Mouse (Mus musculus) neural tube, embryonic 11.5 days (tissue): Measurements from ENCODE around the gene Hs3st5. TPM values are rescaled to one million over a fixed set of nuclear protein-coding genes. Genes with fewer than 3 reads are reported as not detected.

Experiments
- ATAC-seq: fragments of 200-750 bp; cut with Nextera tagmentation; 2 replicates; pipeline ENCODE4 v1.8.0; 2017; ENCODE audit warnings: moderate number of reproducible peaks, mild to moderate bottlenecking, moderate TSS enrichment, moderate library complexity; ENCODE audit not compliant: insufficient read depth, low FRiP score, low TSS enrichment
- DNase-seq: peaks from one replicate; pipeline ENCODE4 v3.0.0-alpha.2; 2015; ENCODE audit warnings: low spot score
- H3K27ac ChIP-seq: fragments of 300-500 bp; sonication (generic); 2 replicates; pipeline ENCODE4 v1.5.1; 2014; ENCODE audit warnings: low read depth, mild to moderate bottlenecking, low read length
- H3K27me3 ChIP-seq: fragments of 300-500 bp; sonication (generic); 2 replicates; pipeline ENCODE4 v1.6.1; 2014; ENCODE audit warnings: mild to moderate bottlenecking, low read length, mixed read lengths; ENCODE audit not compliant: control insufficient read depth, insufficient read depth
- H3K36me3 ChIP-seq: fragments of 300-500 bp; sonication (generic); 2 replicates; pipeline ENCODE4 v1.6.1; 2014; ENCODE audit warnings: mild to moderate bottlenecking, low read length, moderate library complexity, mixed read lengths; ENCODE audit not compliant: control insufficient read depth, insufficient read depth
- H3K4me1 ChIP-seq: fragments of 300-500 bp; sonication (generic); 2 replicates; pipeline ENCODE4 v1.6.1; 2014; ENCODE audit warnings: low read length, mixed read lengths; ENCODE audit not compliant: control insufficient read depth, insufficient read depth
- H3K4me2 ChIP-seq: fragments of 300-500 bp; sonication (generic); 2 replicates; pipeline ENCODE4 v1.6.1; 2014; ENCODE audit warnings: low read depth, mild to moderate bottlenecking, moderate library complexity
- H3K4me3 ChIP-seq: fragments of 300-500 bp; sonication (generic); 2 replicates; pipeline ENCODE4 v1.5.1; 2014; ENCODE audit warnings: low read depth, low read length
- H3K9ac ChIP-seq: fragments of 300-500 bp; sonication (generic); 2 replicates; pipeline ENCODE4 v1.6.1; 2014; ENCODE audit warnings: mild to moderate bottlenecking, low read length
- H3K9me3 ChIP-seq: fragments of 300-500 bp; sonication (generic); 2 replicates; pipeline ENCODE4 v1.6.1; 2016; ENCODE audit warnings: low read length; ENCODE audit not compliant: control insufficient read depth
- WGBS: fragments of 180-500 bp; shearing (Covaris S2); extraction: QIAGEN DNeasy Blood & Tissue Kit; methylation state at CpG from one replicate; pipeline ENCODE4 v1.1.7; 2014; 5-methylcytosine and 5-hydroxymethylcytosine counted together
- polyA plus RNA-seq: library from polyadenylated mRNA; unstranded; fragments of >200 nt; fragmentation: Nextera tagmentation; extraction: Ambion mirVana; gene quantifications from 2 replicates; pipeline ENCODE4 v1.2.1, GENCODE M21; 2014

The Hs3st5 gene
- polyA plus RNA-seq, 1 experiment from 2014 or later = 4.5 TPM

DNA sequence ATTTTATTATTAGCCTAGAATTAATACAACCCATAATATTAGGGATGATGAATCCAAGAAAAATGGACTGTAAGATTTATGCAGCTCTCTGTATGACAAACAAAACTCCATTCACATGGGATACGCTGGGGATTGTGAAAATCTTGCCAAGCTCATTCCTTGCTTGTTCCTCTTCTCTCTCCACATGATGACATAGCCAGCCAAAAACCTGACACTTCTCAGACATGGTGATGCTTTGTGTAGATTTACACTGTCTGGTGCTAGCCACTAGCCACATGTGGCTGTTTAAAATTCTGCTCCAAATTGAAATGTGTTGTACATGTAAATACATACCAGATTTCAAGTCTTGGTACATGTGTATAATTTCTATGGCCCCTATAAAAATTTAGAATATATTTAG, 6.9 kb upstream of the Hs3st5 start:
- WGBS = 97% methylated on average over 1 of the region's 1 CpGs
- no peak for ATAC-seq
- DNase-seq = no peak
- no peaks in the 10 kb centered on the region for H3K27me3 ChIP-seq
- no peaks in the 10 kb centered on the region for H3K4me1 ChIP-seq
- H3K9ac ChIP-seq = no peak overlapping the region
- H3K4me3 ChIP-seq = no peak overlapping the region
- no peaks in the 10 kb centered on the region for H3K36me3 ChIP-seq
- H3K9me3 ChIP-seq = no peaks in the 10 kb centered on the region
- H3K4me2 ChIP-seq = no peak overlapping the region
- no peak overlapping the region for H3K27ac ChIP-seq

DNA sequence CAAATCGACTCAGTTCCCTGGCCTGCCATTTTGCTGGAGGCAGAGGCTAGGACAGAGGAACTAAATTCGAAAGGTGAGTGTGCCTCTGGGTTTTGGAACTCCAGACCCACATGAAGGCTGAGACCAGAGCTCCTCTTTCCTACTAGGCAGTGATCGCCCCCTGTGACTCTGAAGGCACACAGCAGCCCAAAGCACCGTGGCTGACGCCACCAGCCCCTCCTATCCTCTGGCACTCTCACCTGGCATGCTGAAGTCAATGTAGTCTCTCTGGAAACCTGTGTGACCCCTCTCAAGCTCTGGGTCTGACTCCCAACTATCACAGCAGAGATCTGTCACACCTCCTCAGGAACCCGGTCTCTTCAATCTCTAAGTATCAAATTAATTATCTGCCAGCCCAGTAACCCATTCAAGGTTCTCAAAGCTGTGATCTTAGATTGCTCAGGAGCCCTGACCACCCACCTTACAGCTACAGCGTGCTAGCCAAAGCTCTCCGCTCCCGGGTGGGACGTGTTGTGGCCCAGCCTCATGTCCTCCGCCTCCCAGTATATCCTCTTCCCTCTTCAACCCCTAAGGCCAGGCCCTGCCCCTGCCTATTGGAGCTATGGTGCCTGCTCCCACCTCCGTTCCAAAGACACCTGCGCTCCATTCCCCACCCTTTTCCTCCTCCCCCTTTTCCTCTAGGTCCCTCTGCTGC, 434 bp upstream of the Hs3st5 start:
- 0 out of 2 replicates have a peak overlapping the region, but pooled peaks have one; percentile 32 for H3K9ac ChIP-seq
- 0 out of 2 replicates have a peak, but pooled peaks cover 4% of the 10 kb centered on the region for H3K27me3 ChIP-seq
- H3K4me3 ChIP-seq = peak overlapping the region; percentile 63
- WGBS = 7% methylated on average over 13 of the region's 13 CpGs
- H3K4me1 ChIP-seq = no peaks in the 10 kb centered on the region
- no peaks in the 10 kb centered on the region for H3K36me3 ChIP-seq
- peak overlapping the region; percentile 99 for H3K4me2 ChIP-seq
- H3K9me3 ChIP-seq = no peaks in the 10 kb centered on the region
- ATAC-seq (peak; percentile 13; the same call in 1 of the 2 replicates), DNase-seq (peak; percentile 13)
- no peak overlapping the region for H3K27ac ChIP-seq

- Histone ChIP-seq H3K9me3 (no peaks in the 10 kb centered on the region), H3K27ac (no peak overlapping the region), H3K9ac (peak overlapping the region; percentile 44), H3K4me1 (no peaks in the 10 kb centered on the region), H3K27me3 (0 out of 2 replicates have a peak, but pooled peaks cover 4% of the 10 kb centered on the region), H3K4me2 (peak overlapping the region; percentile 99), H3K36me3 (no peaks in the 10 kb centered on the region), H3K4me3 (peak overlapping the region; percentile 63)
- DNase-seq (no peak), ATAC-seq (peak; percentile 35)
- WGBS = 0% methylated on average over 15 of the region's 15 CpGs
Observed at GRCm38 (mm10) chr10:36507556-36507870, 899 bp downstream of the Hs3st5 start.

DNA sequence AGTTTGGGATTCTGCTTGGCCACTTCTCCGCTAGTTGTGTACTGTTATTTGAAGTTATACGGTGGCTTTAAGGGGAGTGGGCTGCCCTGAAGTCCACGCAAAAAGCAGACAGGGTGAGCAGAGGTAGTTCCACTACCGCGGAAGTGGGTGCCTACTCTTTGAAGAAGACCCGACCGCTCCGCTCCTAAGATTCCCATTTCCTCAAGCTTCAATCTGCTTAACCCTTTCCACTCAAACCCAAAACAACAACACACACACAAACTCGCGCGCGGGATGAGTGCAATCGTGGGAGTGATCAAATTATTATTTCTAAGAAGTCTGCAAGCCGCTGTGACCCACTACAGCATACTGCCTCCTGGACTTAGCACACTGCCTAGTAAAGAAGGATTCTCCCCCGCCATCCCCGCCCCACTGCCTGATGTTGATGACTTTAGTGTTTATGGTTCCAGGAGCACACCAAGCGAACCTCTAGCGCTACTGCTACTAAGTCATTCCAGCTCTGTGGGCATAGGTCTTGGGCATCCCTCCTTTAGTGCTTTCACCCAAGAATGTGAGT, 1.5 kb downstream of the Hs3st5 start:
- Histone ChIP-seq H3K27ac (no peak overlapping the region), H3K27me3 (0 out of 2 replicates have a peak, but pooled peaks cover 4% of the 10 kb centered on the region), H3K9me3 (no peaks in the 10 kb centered on the region), H3K36me3 (no peaks in the 10 kb centered on the region), H3K4me1 (no peaks in the 10 kb centered on the region), H3K9ac (no peak overlapping the region), H3K4me3 (peak overlapping the region; percentile 63), H3K4me2 (peak overlapping the region; percentile 99)
- peak; percentile 26 for DNase-seq
- WGBS = 2% methylated on average over 18 of the region's 18 CpGs
- ATAC-seq = no peak

DNA sequence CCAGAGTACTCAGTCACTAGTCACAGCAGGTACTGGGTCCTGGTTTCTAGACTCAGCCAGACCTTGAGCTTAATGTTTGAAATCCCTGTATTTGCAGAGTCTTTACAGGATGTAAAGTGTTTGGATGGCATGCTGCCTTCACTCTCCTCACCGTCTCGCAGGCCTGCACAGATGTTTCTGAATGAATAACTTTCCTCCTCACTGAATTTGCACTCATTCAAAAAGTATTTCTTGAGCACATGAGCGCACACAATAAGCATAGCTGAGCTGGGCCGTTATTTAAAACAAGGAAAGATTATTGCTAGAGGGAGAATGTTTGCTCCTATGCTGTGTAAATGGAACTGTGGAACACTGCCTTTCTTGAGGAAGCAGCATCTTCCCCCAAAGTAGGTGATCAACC, 2.9 kb downstream of the Hs3st5 start:
- no peak overlapping the region for H3K4me2 ChIP-seq
- DNase-seq (no peak), ATAC-seq (no peak)
- no peaks in the 10 kb centered on the region for H3K36me3 ChIP-seq
- no peak overlapping the region for H3K9ac ChIP-seq
- no peak overlapping the region for H3K27ac ChIP-seq
- no peaks in the 10 kb centered on the region for H3K4me1 ChIP-seq
- no peak overlapping the region for H3K4me3 ChIP-seq
- H3K27me3 ChIP-seq = 0 out of 2 replicates have a peak, but pooled peaks cover 4% of the 10 kb centered on the region
- no peaks in the 10 kb centered on the region for H3K9me3 ChIP-seq
- 70% methylated on average over 4 of the region's 4 CpGs for WGBS

DNA sequence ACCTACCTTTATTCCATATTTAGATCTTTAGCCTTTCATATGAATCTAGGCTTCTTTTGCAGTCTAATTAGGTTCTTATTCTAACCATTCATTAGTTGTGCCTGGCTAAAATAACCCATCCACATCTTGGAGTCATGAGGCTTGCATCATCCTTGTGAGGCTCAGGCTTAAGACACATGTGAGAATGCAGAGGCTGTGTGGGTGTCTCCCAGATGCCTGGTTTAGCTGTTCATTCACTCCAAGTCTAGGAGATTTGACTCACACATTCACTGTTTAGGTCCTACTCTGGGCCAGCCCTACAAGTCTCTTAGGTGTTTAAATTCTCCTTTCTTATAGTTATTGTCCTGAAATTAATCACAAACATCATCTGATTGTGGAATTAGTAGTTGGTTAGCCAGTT, 17.3 kb downstream of the Hs3st5 start:
- H3K9me3 ChIP-seq = no peaks in the 10 kb centered on the region
- H3K27ac ChIP-seq = no peak overlapping the region
- ATAC-seq (no peak), DNase-seq (no peak)
- H3K4me3 ChIP-seq = no peak overlapping the region
- H3K9ac ChIP-seq = no peak overlapping the region
- H3K4me2 ChIP-seq = no peak overlapping the region
- no peaks in the 10 kb centered on the region for H3K27me3 ChIP-seq
- no peaks in the 10 kb centered on the region for H3K4me1 ChIP-seq
- H3K36me3 ChIP-seq = no peaks in the 10 kb centered on the region

GRCm38 (mm10) chr10:36533633-36534335, 27.2 kb downstream of the Hs3st5 start:
- no peaks in the 10 kb centered on the region for H3K36me3 ChIP-seq
- H3K4me2 ChIP-seq = no peak overlapping the region
- whole genome bisulfite sequencing = 34% methylated on average over 4 of the region's 4 CpGs
- H3K27me3 ChIP-seq = no peaks in the 10 kb centered on the region
- ATAC-seq = peak; percentile 50; the same call in 1 of the 2 replicates
- DNase-seq = peak; percentile 11
- no peak overlapping the region for H3K9ac ChIP-seq
- H3K4me3 ChIP-seq = no peak overlapping the region
- H3K9me3 ChIP-seq = no peaks in the 10 kb centered on the region
- no peaks in the 10 kb centered on the region for H3K4me1 ChIP-seq
- H3K27ac ChIP-seq = no peak overlapping the region

GRCm38 (mm10) chr10:36546622-36547021, 40.0 kb downstream of the Hs3st5 start:
- no peak; the same call in 1 of the 2 replicates for ATAC-seq
- Histone ChIP-seq H3K4me2 (no peak overlapping the region), H3K9ac (no peak overlapping the region), H3K4me3 (no peak overlapping the region), H3K4me1 (no peaks in the 10 kb centered on the region), H3K36me3 (no peaks in the 10 kb centered on the region), H3K27ac (no peak overlapping the region), H3K27me3 (no peaks in the 10 kb centered on the region), H3K9me3 (no peaks in the 10 kb centered on the region)
- WGBS = 33% methylated on average over 2 of the region's 2 CpGs
- peak; percentile 30 for DNase-seq
